Mouse (Mus musculus): ENCODE data around the gene Gm28305. TPM values are rescaled to one million over a fixed set of nuclear protein-coding genes. Genes with fewer than 3 reads are reported as not detected.

The Gm28305 gene
- polyA plus RNA-seq, 2 experiments from 2014 or later: 1.5 TPM; not detected in 1

Other genes with a start within 250 kb of the Gm28305 start
- under 1 TPM; 0.39 to 0.85 TPM for gene Nphp3, start 38.1 kb upstream of the Gm28305 start, polyA plus RNA-seq (2017; shearing (Covaris generic))
- 10 to 100 TPM; 11.6 to 14.6 TPM for gene Uba5, start 22.5 kb downstream of the Gm28305 start, polyA plus RNA-seq (2017; shearing (Covaris generic))
- gene Acad11, start 22.7 kb downstream of the Gm28305 start, polyA plus RNA-seq (2017; shearing (Covaris generic)): 10 to 100 TPM in 1 of 2 experiments, 1 to 10 TPM in 1; 9.5 to 12.7 TPM
- gene Ackr4, start 86.3 kb downstream of the Gm28305 start, polyA plus RNA-seq (2017; shearing (Covaris generic)): under 1 TPM; 0.42 to 0.49 TPM
- gene Dnajc13, start 222.3 kb downstream of the Gm28305 start, polyA plus RNA-seq (2017; shearing (Covaris generic)): 10 to 100 TPM; 19.1 to 19.8 TPM

Data from CD4-positive, CD25-positive, alpha-beta regulatory T cell, adult 4 months (primary cell).